Mouse (Mus musculus) C2C12 (cell line): Measurements from ENCODE around the gene Adamts10. TPM values are rescaled to one million over a fixed set of nuclear protein-coding genes. Genes with fewer than 3 reads are reported as not detected.

ENCODE experiments used
- H3K27me3 ChIP-seq: one replicate; pipeline ENCODE4 v1.6.1; 2011; ENCODE audit not compliant: control insufficient read depth, insufficient read depth, insufficient read length
- H3K36me3 ChIP-seq: one replicate; pipeline ENCODE4 v1.6.1; 2011; ENCODE audit not compliant: control insufficient read depth, insufficient read depth
- H3K4me3 ChIP-seq: one replicate; pipeline ENCODE4 v1.5.1; 2011; ENCODE audit warnings: mild to moderate bottlenecking, control low read depth; ENCODE audit not compliant: poor library complexity, insufficient read depth, severe bottlenecking
- H3K79me2 ChIP-seq: one replicate; pipeline ENCODE4 v1.6.1; 2011; ENCODE audit not compliant: control insufficient read depth, insufficient read depth
- H3K79me3 ChIP-seq: one replicate; pipeline ENCODE4 v1.6.1; 2011; ENCODE audit warnings: low read depth, control low read depth
- H3ac ChIP-seq: one replicate; pipeline ENCODE3; 2011; ENCODE audit warnings: low read depth; ENCODE audit not compliant: control insufficient read depth, insufficient read length
- CEBPB ChIP-seq: IDR thresholded peaks from one replicate; pipeline ENCODE4 v1.6.1; 2011; ENCODE audit warnings: low read depth, mild to moderate bottlenecking, control low read depth, moderate library complexity
- CTCF ChIP-seq: IDR thresholded peaks from one replicate; pipeline ENCODE4 v1.5.1; 2011; ENCODE audit not compliant: control insufficient read depth, insufficient read depth, insufficient read length
- FOSL1 ChIP-seq: IDR thresholded peaks from one replicate; pipeline ENCODE4 v1.8.0; 2011; ENCODE audit warnings: mild to moderate bottlenecking, low read length; ENCODE audit not compliant: poor library complexity, insufficient read depth, severe bottlenecking
- MAX ChIP-seq: IDR thresholded peaks from one replicate; pipeline ENCODE4 v1.6.1; 2011; ENCODE audit warnings: mild to moderate bottlenecking, control low read depth
- MYOD1 ChIP-seq: IDR thresholded peaks from one replicate; pipeline ENCODE4 v1.6.1; 2011; ENCODE audit warnings: low read depth; ENCODE audit not compliant: control insufficient read depth, insufficient read length
- MYOG ChIP-seq: IDR thresholded peaks from one replicate; pipeline ENCODE4 v1.6.1; 2011; ENCODE audit not compliant: control insufficient read depth, insufficient read length; ENCODE audit errors: extremely low read depth
- USF1 ChIP-seq: IDR thresholded peaks from one replicate; pipeline ENCODE4 v1.6.1; 2011; ENCODE audit warnings: low read depth, mild to moderate bottlenecking, control low read depth, moderate library complexity
- polyA plus RNA-seq: library from polyadenylated mRNA; unstranded; fragments of >200 nt; fragmentation: generic; extraction: Trizol; gene quantifications from one replicate; pipeline ENCODE4 v1.2.1, GENCODE M21; 2012; ENCODE audit warnings: missing spikeins

Gene Adamts10
- polyA plus RNA-seq, 1 experiment, result 6.2 TPM

DNA sequence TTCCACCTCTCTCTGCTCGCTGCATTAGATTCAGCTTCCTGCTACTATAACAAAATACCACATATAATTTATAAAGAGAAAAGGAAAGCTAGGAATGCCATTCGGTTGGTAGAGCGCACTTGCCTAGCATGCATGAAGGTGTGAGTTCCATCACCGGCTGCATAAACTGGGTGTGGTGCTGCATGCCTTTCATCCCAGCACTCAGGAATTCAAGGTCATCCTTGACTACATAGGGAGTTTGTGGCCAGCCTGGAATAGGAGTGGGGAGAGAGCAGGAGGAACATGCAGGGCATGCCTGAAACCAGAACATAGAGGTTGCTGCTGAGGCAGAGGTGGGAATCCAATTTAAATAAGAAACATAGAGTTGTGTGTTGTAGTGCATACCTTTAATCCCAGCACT is 60.1 kb downstream of the Adamts10 start:
- Histone ChIP-seq H3K27me3 (peaks cover 44% of the 10 kb centered on the region), H3K79me2 (no peaks in the 10 kb centered on the region), H3K36me3 (no peaks in the 10 kb centered on the region), H3K79me3 (no peaks in the 10 kb centered on the region), H3K4me3 (no peak overlapping the region), H3ac (no peak overlapping the region)
- TF ChIP-seq CEBPB (no peak), MAX (no peak), MYOD1 (no peak)

DNA sequence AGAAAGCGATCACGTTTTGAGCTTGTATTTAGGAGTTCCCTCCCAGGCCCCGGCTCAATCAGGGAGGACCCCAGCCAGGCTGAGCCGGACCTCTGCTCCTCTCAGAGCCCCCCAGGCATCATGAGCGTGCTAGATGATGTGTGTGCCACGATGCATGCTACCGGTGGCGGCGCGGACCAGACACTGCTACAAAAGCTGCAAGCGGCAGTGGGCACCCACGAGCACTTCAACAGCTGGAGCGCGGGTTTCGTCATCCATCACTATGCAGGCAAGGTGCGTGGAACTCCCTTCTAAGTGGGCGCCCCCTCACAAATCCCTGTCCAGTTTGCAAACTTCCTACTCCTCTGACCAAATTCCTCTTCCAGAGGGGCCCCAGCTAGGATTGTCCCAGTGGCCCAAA is 62.0 kb downstream of the Adamts10 start:
- H3K27me3 ChIP-seq, result peaks cover 41% of the 10 kb centered on the region
- H3K79me3 ChIP-seq, result no peaks in the 10 kb centered on the region
- TF ChIP-seq USF1 (no peak), MAX (no peak), MYOD1 (no peak), CEBPB (no peak), MYOG (no peak), FOSL1 (no peak), CTCF (no peak)
- H3K4me3 ChIP-seq, result no peak overlapping the region
- no peaks in the 10 kb centered on the region for H3K36me3 ChIP-seq
- H3ac ChIP-seq, result no peak overlapping the region
- H3K79me2 ChIP-seq, result no peaks in the 10 kb centered on the region

DNA sequence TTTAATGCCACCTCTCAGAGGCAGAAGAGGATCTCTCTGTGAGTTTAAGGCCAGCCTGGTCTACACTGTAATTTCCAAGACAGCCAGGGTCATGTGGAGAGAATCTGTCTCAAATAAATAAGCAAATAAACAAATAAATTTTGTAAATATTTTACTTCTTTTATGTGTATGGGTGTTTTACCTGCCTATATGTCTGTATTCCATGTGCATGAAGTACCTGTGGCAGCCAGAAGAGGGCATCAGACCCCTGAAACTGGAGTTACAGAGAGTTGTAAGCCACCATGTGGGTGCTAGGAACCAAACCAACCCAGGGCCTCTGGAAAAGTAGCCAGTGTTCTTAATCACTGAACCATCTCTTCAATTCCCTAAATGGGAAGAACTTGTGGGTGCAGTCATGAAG is 73.3 kb downstream of the Adamts10 start:
- no peak overlapping the region for H3K4me3 ChIP-seq
- no peak overlapping the region for H3ac ChIP-seq
- peaks cover 8% of the 10 kb centered on the region for H3K27me3 ChIP-seq
- H3K79me2 ChIP-seq, result no peaks in the 10 kb centered on the region
- H3K79me3 ChIP-seq, result no peaks in the 10 kb centered on the region
- TF ChIP-seq CTCF, result no peak
- TF ChIP-seq MYOG, result no peak
- no peak for TF ChIP-seq CEBPB
- no peak for TF ChIP-seq USF1
- TF ChIP-seq MAX, result no peak
- TF ChIP-seq FOSL1, result no peak
- no peak for TF ChIP-seq MYOD1
- no peaks in the 10 kb centered on the region for H3K36me3 ChIP-seq

DNA sequence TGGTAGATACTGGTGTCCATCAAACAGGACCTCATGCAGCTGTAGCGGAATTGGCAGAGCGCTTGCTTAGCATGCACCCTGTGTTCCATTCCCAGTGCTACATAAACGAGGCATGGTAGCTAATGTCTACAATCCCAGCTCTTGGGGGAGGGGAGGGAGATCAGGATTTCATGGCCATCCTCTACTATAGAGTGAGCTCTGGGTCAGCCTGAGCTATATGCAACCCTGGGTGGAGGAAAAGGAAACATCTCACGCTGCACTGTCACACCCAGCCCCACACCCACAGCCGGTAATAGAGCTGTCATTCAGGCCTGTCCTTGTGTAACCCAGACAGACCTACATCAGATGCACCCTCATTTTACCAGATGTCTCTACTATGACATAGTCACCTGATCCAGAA is 74.5 kb downstream of the Adamts10 start:
- no peak overlapping the region for H3K4me3 ChIP-seq
- no peaks in the 10 kb centered on the region for H3K36me3 ChIP-seq
- H3K27me3 ChIP-seq, result no peaks in the 10 kb centered on the region
- H3ac ChIP-seq, result no peak overlapping the region
- H3K79me2 ChIP-seq, result no peaks in the 10 kb centered on the region
- no peaks in the 10 kb centered on the region for H3K79me3 ChIP-seq
- TF ChIP-seq USF1, result no peak
- no peak for TF ChIP-seq CTCF
- no peak for TF ChIP-seq MAX
- no peak for TF ChIP-seq MYOG
- TF ChIP-seq MYOD1, result no peak
- TF ChIP-seq CEBPB, result no peak
- no peak for TF ChIP-seq FOSL1

DNA sequence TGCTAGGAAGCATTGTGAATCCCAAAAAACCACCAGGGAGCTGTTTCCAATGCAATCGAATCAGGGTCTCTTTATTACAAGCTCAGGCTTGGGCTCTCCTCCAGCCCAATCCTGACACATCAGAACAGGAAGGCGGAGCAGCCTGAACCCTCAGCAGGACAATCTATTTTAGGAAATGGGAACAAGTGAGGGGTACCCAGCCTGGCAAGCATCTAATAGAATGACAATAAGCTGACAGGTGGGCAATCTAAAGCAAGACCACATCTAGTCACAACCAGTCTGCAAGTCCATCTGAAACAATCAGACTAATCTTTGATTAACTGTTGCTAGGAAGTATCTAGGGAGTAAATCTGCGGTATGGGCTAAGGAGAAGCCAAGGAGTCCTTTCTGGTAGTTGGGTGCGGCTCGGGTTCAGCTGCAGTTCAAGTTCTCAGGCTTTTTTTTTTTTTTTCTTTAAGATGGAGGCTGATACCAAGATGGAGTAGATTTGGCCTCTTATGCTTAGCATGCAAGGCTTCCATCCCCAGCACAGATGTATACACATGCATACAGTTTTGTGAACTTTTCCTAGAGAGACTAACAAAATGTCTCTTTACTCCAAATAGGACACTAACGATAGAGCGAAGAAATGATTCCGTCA is 76.0 kb downstream of the Adamts10 start:
- H3K79me2 ChIP-seq, result no peaks in the 10 kb centered on the region
- H3K27me3 ChIP-seq, result no peaks in the 10 kb centered on the region
- TF ChIP-seq MAX (no peak), USF1 (no peak), MYOG (no peak), CEBPB (no peak), FOSL1 (no peak), MYOD1 (no peak), CTCF (no peak)

DNA sequence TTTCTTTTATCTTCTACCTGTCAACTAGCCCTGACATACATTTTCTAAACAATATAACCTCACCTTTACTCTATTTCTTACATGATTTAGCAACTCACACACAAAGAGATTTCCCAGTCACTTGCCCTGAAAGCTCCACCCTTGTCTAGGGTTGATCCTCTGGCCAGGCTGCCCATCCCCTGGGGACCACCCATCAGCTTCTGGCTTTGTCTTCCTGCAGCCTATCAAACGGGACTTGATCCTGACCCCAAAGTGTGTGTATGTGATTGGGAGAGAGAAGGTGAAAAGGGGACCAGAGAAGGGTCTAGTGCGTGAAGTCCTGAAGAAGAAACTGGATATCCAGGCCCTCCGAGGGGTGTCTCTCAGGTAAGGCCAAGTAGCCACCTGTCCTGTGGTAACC is 76.8 kb downstream of the Adamts10 start:
- TF ChIP-seq CEBPB, result no peak
- no peak for TF ChIP-seq MYOG
- TF ChIP-seq CTCF, result no peak
- TF ChIP-seq FOSL1, result no peak
- TF ChIP-seq MAX, result no peak
- no peak for TF ChIP-seq USF1
- H3ac ChIP-seq, result no peak overlapping the region
- H3K4me3 ChIP-seq, result no peak overlapping the region

More for the DNA sequence above, 76.0 kb downstream of the Adamts10 start:
- no peaks in the 10 kb centered on the region for H3K36me3 ChIP-seq
- no peak overlapping the region for H3ac ChIP-seq
- no peak overlapping the region for H3K4me3 ChIP-seq
- no peaks in the 10 kb centered on the region for H3K79me3 ChIP-seq

More for the DNA sequence above, 76.8 kb downstream of the Adamts10 start:
- Histone ChIP-seq H3K79me3 (no peaks in the 10 kb centered on the region), H3K79me2 (no peaks in the 10 kb centered on the region), H3K27me3 (no peaks in the 10 kb centered on the region), H3K36me3 (no peaks in the 10 kb centered on the region)
